Mouse (Mus musculus) kidney, adult 2 months (tissue): Measurements from ENCODE around the gene H2-M10.2.

Experiments used
- CTCF ChIP-seq: fragments of 200-500 bp; conservative IDR thresholded peaks from 2 replicates; pipeline ENCODE4 v1.5.1; 2011; ENCODE audit warnings: low read depth, mild to moderate bottlenecking, control low read depth, low read length, moderate library complexity, mixed read lengths; ENCODE audit not compliant: insufficient read depth, insufficient read length
- POLR2A ChIP-seq: fragments of 200-500 bp; IDR thresholded peaks from one replicate; pipeline ENCODE4 v1.6.1; 2011; ENCODE audit warnings: low read depth, low read length, control low read depth

DNA sequence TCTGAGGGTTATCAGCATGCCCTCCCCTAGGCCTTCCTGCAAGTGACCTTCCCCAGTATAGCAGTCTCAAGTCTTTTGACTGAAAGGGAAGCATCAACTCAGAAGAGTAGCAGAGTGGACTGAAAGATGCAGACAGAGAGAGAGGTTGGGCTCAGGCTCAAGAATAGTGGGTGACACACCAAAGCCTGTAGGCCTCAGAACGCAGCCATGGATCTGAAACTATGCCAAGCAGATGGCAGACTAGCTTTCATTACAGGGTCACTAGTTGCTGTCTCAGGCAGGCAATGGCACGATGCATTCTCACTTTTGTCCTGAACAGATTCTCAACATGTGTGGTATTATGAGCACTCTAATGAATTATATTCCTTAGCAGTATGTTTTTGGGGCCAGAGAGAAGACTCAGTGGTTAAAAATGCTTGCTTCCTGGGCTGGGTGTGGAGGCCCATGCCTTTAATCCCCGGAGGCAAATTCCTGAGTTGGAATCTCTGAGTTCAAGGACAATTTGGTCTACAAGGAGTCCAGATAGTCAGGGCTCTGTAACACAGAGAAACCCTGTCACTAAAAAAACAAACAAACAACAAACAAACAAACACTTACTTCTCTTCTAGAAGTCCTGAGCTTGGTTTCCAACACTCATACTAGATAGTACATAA lies 21.9 kb downstream of the H2-M10.2 start:
- TF ChIP-seq CTCF (no peak), POLR2A (no peak)
